Mouse (Mus musculus) CH12.LX (cell line): Measurements from ENCODE around the gene Dhdds. TPM values are rescaled to one million over a fixed set of nuclear protein-coding genes. Genes with fewer than 3 reads are reported as not detected.

ENCODE experiments used
- DNase-seq: peaks from one replicate; pipeline ENCODE4 v3.0.0-alpha.2; 2013; ENCODE audit errors: extremely low read depth
- H3K27ac ChIP-seq: 2 replicates; pipeline ENCODE4 v1.5.1; 2012; ENCODE audit warnings: low read depth, mild to moderate bottlenecking, control low read depth, moderate library complexity; ENCODE audit not compliant: insufficient read depth
- H3K27me3 ChIP-seq: replicated peaks from 2 replicates; pipeline ENCODE3; 2012; ENCODE audit warnings: inconsistent platforms
- H3K36me3 ChIP-seq, 2 experiments: replicated peaks in 1 of 2; 2 replicates each; pipeline versions ENCODE3 to v1.6.1; 2012; ENCODE audit warnings: inconsistent platforms in 1 of 2, low read length in 1 of 2, mild to moderate bottlenecking in 1 of 2, mixed read lengths in 1 of 2, moderate library complexity in 1 of 2; ENCODE audit not compliant: control insufficient read depth in 1 of 2, insufficient read depth in 1 of 2
- H3K4me1 ChIP-seq, 2 experiments: 2 replicates each; pipeline ENCODE4 v1.6.1; 2012; ENCODE audit warnings: inconsistent platforms in 1 of 2, moderate library complexity in 1 of 2; ENCODE audit not compliant: insufficient read depth in 2 of 2, control insufficient read depth in 1 of 2
- H3K4me2 ChIP-seq: 2 replicates; pipeline ENCODE4 v1.6.1; 2012; ENCODE audit warnings: low read depth, mild to moderate bottlenecking, control low read depth; ENCODE audit not compliant: poor library complexity, insufficient read depth, severe bottlenecking
- H3K4me3 ChIP-seq, 3 experiments: fragments of 150-350 bp in 1 of 3; sonication (generic) in 1 of 3; replicated peaks in 1 of 3; 2 replicates each; pipeline versions ENCODE3 to v1.5.1; 2011 to 2012; ENCODE audit warnings: low read depth in 2 of 3, low read length in 2 of 3, mild to moderate bottlenecking in 2 of 3, moderate library complexity in 2 of 3, control low read depth in 1 of 3, improper control_type of control experiment in 1 of 3, inconsistent platforms in 1 of 3, mixed read lengths in 1 of 3; ENCODE audit not compliant: poor library complexity in 1 of 3
- H3K79me2 ChIP-seq: replicated peaks from 2 replicates; pipeline ENCODE4 v1.6.1; 2012; ENCODE audit warnings: mild to moderate bottlenecking, moderate library complexity; ENCODE audit not compliant: control insufficient read depth, poor library complexity, insufficient read depth, severe bottlenecking; ENCODE audit errors: extremely low read depth
- H3K9ac ChIP-seq: 2 replicates; pipeline ENCODE4 v1.6.1; 2012; ENCODE audit warnings: low read depth, mild to moderate bottlenecking, control low read depth, moderate library complexity; ENCODE audit not compliant: insufficient read depth
- H3K9me3 ChIP-seq: replicated peaks from 2 replicates; pipeline ENCODE3; 2012; ENCODE audit warnings: low read length, inconsistent platforms, mixed read lengths
- CHD2 ChIP-seq: IDR thresholded peaks from 2 replicates; pipeline ENCODE4 v1.6.1; 2011; ENCODE audit warnings: low read length, improper control_type of control experiment
- E2F4 ChIP-seq: IDR thresholded peaks from 2 replicates; pipeline ENCODE4 v1.6.1; 2011; ENCODE audit warnings: low read depth, low read length, improper control_type of control experiment; ENCODE audit not compliant: insufficient replicate concordance
- ELF1 ChIP-seq: IDR thresholded peaks from 2 replicates; pipeline ENCODE4 v1.6.1; 2014; ENCODE audit warnings: low read depth, mild to moderate bottlenecking, inconsistent platforms, low read length, improper control_type of control experiment
- HCFC1 ChIP-seq: IDR thresholded peaks from 2 replicates; pipeline ENCODE4 v1.6.1; 2012; ENCODE audit warnings: low read depth, mild to moderate bottlenecking, inconsistent platforms, low read length, improper control_type of control experiment
- JUN ChIP-seq: IDR thresholded peaks from 2 replicates; pipeline ENCODE4 v1.6.1; 2011; ENCODE audit warnings: low read depth, mild to moderate bottlenecking, low read length, improper control_type of control experiment, moderate library complexity; ENCODE audit not compliant: insufficient read depth
- KAT2A ChIP-seq: IDR thresholded peaks from 2 replicates; pipeline ENCODE4 v1.6.1; 2012; ENCODE audit warnings: low read length, improper control_type of control experiment, inconsistent platforms; ENCODE audit not compliant: insufficient replicate concordance
- NELFE ChIP-seq: IDR thresholded peaks from 2 replicates; pipeline ENCODE4 v1.6.1; 2011; ENCODE audit warnings: low read depth, low read length, improper control_type of control experiment
- PAX5 ChIP-seq: IDR thresholded peaks from 2 replicates; pipeline ENCODE4 v1.6.1; 2012; ENCODE audit warnings: low read length, inconsistent platforms, mixed read lengths
- POLR2A ChIP-seq: IDR thresholded peaks from 2 replicates; pipeline ENCODE4 v1.6.1; 2011; ENCODE audit warnings: low read depth, mild to moderate bottlenecking, improper control_type of control experiment, low read length
- POLR2AphosphoS2 ChIP-seq: IDR thresholded peaks from 2 replicates; pipeline ENCODE4 v1.6.1; 2011; ENCODE audit warnings: low read depth, low read length, improper control_type of control experiment
- TBP ChIP-seq: conservative IDR thresholded peaks from 2 replicates; pipeline ENCODE4 v1.6.1; 2011; ENCODE audit warnings: low read depth, low read length, improper control_type of control experiment
- TCF12 ChIP-seq: IDR thresholded peaks from 2 replicates; pipeline ENCODE4 v1.6.1; 2014; ENCODE audit warnings: low read depth, mild to moderate bottlenecking, inconsistent platforms, low read length, improper control_type of control experiment
- ZC3H11A ChIP-seq: IDR thresholded peaks from 2 replicates; pipeline ENCODE4 v1.6.1; 2012; ENCODE audit warnings: low read depth, mild to moderate bottlenecking, inconsistent platforms, low read length, improper control_type of control experiment
- ZKSCAN1 ChIP-seq: IDR thresholded peaks from 2 replicates; pipeline ENCODE4 v1.6.1; 2012; ENCODE audit warnings: low read depth, inconsistent platforms, low read length, improper control_type of control experiment, borderline replicate concordance
- dilution Hi-C: fragments of 300-500 bp; cut with MboI; formaldehyde crosslinking; loops from 2 replicates; pipeline ENCODE4 v1.14.3; 2020; ENCODE audit warnings: low sequenced_read_pairs; ENCODE audit not compliant: extremely low pct_unique_long_range_greater_than_20kb, extremely low pct_ligation_motif_present
- in situ Hi-C: fragments of 300-500 bp; cut with MboI; formaldehyde crosslinking; loops from 3 replicates; pipeline ENCODE4 v1.14.3; 2019; ENCODE audit warnings: low sequenced_read_pairs, low pct_ligation_motif_present, low pct_unique_long_range_greater_than_20kb, mixed read lengths
- polyA plus RNA-seq: library from polyadenylated mRNA; unstranded; fragments of >175 nt; gene quantifications from 2 replicates; pipeline ENCODE4 v1.2.1, GENCODE M21; 2012; ENCODE audit warnings: low read depth; ENCODE audit not compliant: insufficient read length
- total RNA-seq, 2 experiments: library from RNA; depleted of rRNA; stranded (reverse); fragments of 300-350 nt in 1 of 2; fragments of >200 nt in 1 of 2; gene quantifications; 2 replicates each; pipeline ENCODE4 v1.2.3; 2012 to 2014

The Dhdds gene
- total and polyA plus RNA-seq, 3 experiments: 12.9 to 33.1 (median 29.4) TPM

DNA sequence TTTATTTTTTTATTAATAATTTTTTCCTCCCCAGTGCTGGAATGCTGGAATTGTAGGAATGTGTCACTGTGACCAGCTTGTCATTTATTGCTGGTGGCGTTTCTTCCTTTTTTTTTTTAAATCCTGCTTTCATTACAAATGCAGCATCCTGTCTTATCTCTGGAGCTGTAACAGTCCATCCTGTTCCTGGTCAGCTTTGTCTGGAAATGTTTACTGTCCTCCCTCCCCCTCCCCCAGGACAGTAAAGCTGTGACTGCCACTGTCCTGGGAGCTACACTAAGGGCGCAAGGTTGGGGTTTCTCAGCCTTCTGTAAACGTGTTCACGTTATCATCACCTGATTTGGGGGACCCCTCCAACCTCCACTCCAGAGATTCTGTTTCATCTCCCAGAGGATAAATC, 75.5 kb downstream of the Dhdds start:
- Histone ChIP-seq H3K4me1 (peaks cover 2 to 12% of the 10 kb centered on the region in 2 experiments; a peak in 2 of 4 replicates), H3K79me2 (no peaks in the 10 kb centered on the region), H3K27me3 (no peaks in the 10 kb centered on the region), H3K9me3 (no peaks in the 10 kb centered on the region), H3K27ac (no peak overlapping the region), H3K4me2 (no peak overlapping the region), H3K36me3 (no peaks in the 10 kb centered on the region), H3K4me3 (no peak overlapping the region), H3K9ac (no peak overlapping the region)
- in situ Hi-C loops: no loop called here
- no peak for DNase-seq
- TF ChIP-seq TCF12 (no peak), NELFE (no peak), HCFC1 (no peak), ELF1 (no peak), KAT2A (no peak)
- dilution Hi-C loops: no loop called here

DNA sequence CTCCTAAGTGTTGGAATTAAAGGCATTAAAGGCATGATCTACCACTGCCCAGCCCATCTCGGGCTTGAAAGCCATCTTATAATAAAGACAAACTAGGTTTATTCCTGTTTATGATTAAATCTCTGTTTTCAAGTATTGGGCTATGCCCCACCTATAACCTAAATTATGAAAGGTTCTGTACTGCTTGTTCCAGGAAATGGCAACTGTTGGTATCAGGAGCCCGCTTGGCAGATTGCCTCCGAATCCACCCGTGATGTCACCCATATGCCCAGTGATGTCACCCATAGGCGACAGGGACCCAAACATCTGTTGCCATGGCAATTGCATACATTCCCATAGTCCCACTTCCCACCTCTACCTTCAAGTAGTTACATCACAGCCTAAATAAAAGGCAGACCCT, 77.0 kb downstream of the Dhdds start:
- no peaks in the 10 kb centered on the region for H3K36me3 ChIP-seq
- dilution Hi-C loops (no loop called here), in situ Hi-C loops (no loop called here)
- no peak for DNase-seq
- H3K4me1 ChIP-seq: peaks cover 0 to 4% of the 10 kb centered on the region in 2 experiments; a peak in 2 of 4 replicates
- no peak overlapping the region for H3K27ac ChIP-seq
- H3K27me3 ChIP-seq: no peaks in the 10 kb centered on the region
- no peak for TF ChIP-seq PAX5
- TF ChIP-seq ZKSCAN1: no peak
- no peak for TF ChIP-seq E2F4
- no peak for TF ChIP-seq TBP
- TF ChIP-seq NELFE: no peak
- TF ChIP-seq CHD2: no peak
- no peak for TF ChIP-seq POLR2AphosphoS2
- no peak for TF ChIP-seq JUN
- TF ChIP-seq POLR2A: no peak
- TF ChIP-seq ZC3H11A: no peak
- H3K9ac ChIP-seq: no peak overlapping the region
- H3K79me2 ChIP-seq: no peaks in the 10 kb centered on the region
- no peak overlapping the region for H3K4me3 ChIP-seq
- no peaks in the 10 kb centered on the region for H3K9me3 ChIP-seq
- H3K4me2 ChIP-seq: no peak overlapping the region

Other genes with a start within 250 kb of the Dhdds start
- gene Arid1a, start 244.1 kb downstream of the Dhdds start, total RNA-seq (2012; rRNA removed): 17.9 and 19.1 TPM in 2 replicates
- 4.7 and 6.4 TPM in 2 replicates for gene Arid1a, start 244.1 kb downstream of the Dhdds start, total RNA-seq (2014; rRNA removed)
- gene Arid1a, start 244.1 kb downstream of the Dhdds start, polyA plus RNA-seq: 36.3 and 47.1 TPM in 2 replicates
- 118 and 130 TPM in 2 replicates for gene Rps6ka1, start 113.1 kb downstream of the Dhdds start, total RNA-seq (2012; rRNA removed)
- 70.4 and 72.5 TPM in 2 replicates for gene Rps6ka1, start 113.1 kb downstream of the Dhdds start, total RNA-seq (2014; rRNA removed)
- gene Rps6ka1, start 113.1 kb downstream of the Dhdds start, polyA plus RNA-seq: 113 and 123 TPM in 2 replicates
- gene Hmgn2, start 32.3 kb downstream of the Dhdds start, total RNA-seq (2012; rRNA removed): 157 and 196 TPM in 2 replicates
- gene Hmgn2, start 32.3 kb downstream of the Dhdds start, total RNA-seq (2014; rRNA removed): 161 and 168 TPM in 2 replicates
- 195 and 299 TPM in 2 replicates for gene Hmgn2, start 32.3 kb downstream of the Dhdds start, polyA plus RNA-seq
- 0.04 and 0.08 TPM in 2 replicates for gene Lin28a, start 17.9 kb upstream of the Dhdds start, total RNA-seq (2012; rRNA removed)
- gene Lin28a, start 17.9 kb upstream of the Dhdds start, total RNA-seq (2014; rRNA removed): not detected in 2 replicates
- not detected in 2 replicates for gene Lin28a, start 17.9 kb upstream of the Dhdds start, polyA plus RNA-seq
- not detected in 2 replicates for gene Zfp683, start 52.9 kb upstream of the Dhdds start, total RNA-seq (2012; rRNA removed)
- not detected in 2 replicates for gene Zfp683, start 52.9 kb upstream of the Dhdds start, total RNA-seq (2014; rRNA removed)
- gene Zfp683, start 52.9 kb upstream of the Dhdds start, polyA plus RNA-seq: 0.16 TPM in 1 of 2 replicates, not detected in the other
- gene Crybg2, start 59.9 kb upstream of the Dhdds start, total RNA-seq (2012; rRNA removed): 9.2 and 10.6 TPM in 2 replicates
- gene Crybg2, start 59.9 kb upstream of the Dhdds start, total RNA-seq (2014; rRNA removed): 3.0 and 3.6 TPM in 2 replicates
- 15.6 and 15.9 TPM in 2 replicates for gene Crybg2, start 59.9 kb upstream of the Dhdds start, polyA plus RNA-seq
- 2,306 and 3,109 TPM in 2 replicates for gene Cd52, start 94.2 kb upstream of the Dhdds start, total RNA-seq (2012; rRNA removed)
- 4,323 and 5,448 TPM in 2 replicates for gene Cd52, start 94.2 kb upstream of the Dhdds start, total RNA-seq (2014; rRNA removed)
- 1,849 and 1,886 TPM in 2 replicates for gene Cd52, start 94.2 kb upstream of the Dhdds start, polyA plus RNA-seq
- gene Ubxn11, start 101.7 kb upstream of the Dhdds start, total RNA-seq (2012; rRNA removed): 12.3 and 18.8 TPM in 2 replicates
- 6.0 and 6.6 TPM in 2 replicates for gene Ubxn11, start 101.7 kb upstream of the Dhdds start, total RNA-seq (2014; rRNA removed)
- gene Ubxn11, start 101.7 kb upstream of the Dhdds start, polyA plus RNA-seq: 35.9 and 38.8 TPM in 2 replicates
- 151 and 153 TPM in 2 replicates for gene Sh3bgrl3, start 127.9 kb upstream of the Dhdds start, total RNA-seq (2012; rRNA removed)
- 104 and 128 TPM in 2 replicates for gene Sh3bgrl3, start 127.9 kb upstream of the Dhdds start, total RNA-seq (2014; rRNA removed)
- 289 and 362 TPM in 2 replicates for gene Sh3bgrl3, start 127.9 kb upstream of the Dhdds start, polyA plus RNA-seq
- gene Cep85, start 186.2 kb upstream of the Dhdds start, total RNA-seq (2012; rRNA removed): 24.4 and 24.9 TPM in 2 replicates
- gene Cep85, start 186.2 kb upstream of the Dhdds start, total RNA-seq (2014; rRNA removed): 29.4 and 32.8 TPM in 2 replicates
- 28.3 and 32.8 TPM in 2 replicates for gene Cep85, start 186.2 kb upstream of the Dhdds start, polyA plus RNA-seq
- not detected in 2 replicates for gene Gm7534, start 202.1 kb upstream of the Dhdds start, total RNA-seq (2012; rRNA removed)
- gene Gm7534, start 202.1 kb upstream of the Dhdds start, total RNA-seq (2014; rRNA removed): not detected in 2 replicates
- gene Gm7534, start 202.1 kb upstream of the Dhdds start, polyA plus RNA-seq: not detected in 2 replicates
- gene Catsper4, start 226.5 kb upstream of the Dhdds start, total RNA-seq (2012; rRNA removed): not detected in 2 replicates
- gene Catsper4, start 226.5 kb upstream of the Dhdds start, total RNA-seq (2014; rRNA removed): not detected in 2 replicates
- not detected in 2 replicates for gene Catsper4, start 226.5 kb upstream of the Dhdds start, polyA plus RNA-seq
- gene Cnksr1, start 237.5 kb upstream of the Dhdds start, total RNA-seq (2012; rRNA removed): 0.08 and 0.13 TPM in 2 replicates
- not detected in 2 replicates for gene Cnksr1, start 237.5 kb upstream of the Dhdds start, total RNA-seq (2014; rRNA removed)
- gene Cnksr1, start 237.5 kb upstream of the Dhdds start, polyA plus RNA-seq: 0.16 TPM in 1 of 2 replicates, not detected in the other
- gene E130218I03Rik, start 242.7 kb upstream of the Dhdds start, total RNA-seq (2012; rRNA removed): 2.9 TPM in 2 replicates
- gene E130218I03Rik, start 242.7 kb upstream of the Dhdds start, total RNA-seq (2014; rRNA removed): 0.43 TPM in 1 of 2 replicates, not detected in the other
- gene E130218I03Rik, start 242.7 kb upstream of the Dhdds start, polyA plus RNA-seq: 1.6 and 2.5 TPM in 2 replicates
- 29.1 and 32.3 TPM in 2 replicates for gene Zfp593, start 244.7 kb upstream of the Dhdds start, total RNA-seq (2012; rRNA removed)
- 31.2 and 34.7 TPM in 2 replicates for gene Zfp593, start 244.7 kb upstream of the Dhdds start, total RNA-seq (2014; rRNA removed)
- gene Zfp593, start 244.7 kb upstream of the Dhdds start, polyA plus RNA-seq: 27.9 and 28.9 TPM in 2 replicates
- gene Gm30191, start 246.0 kb upstream of the Dhdds start, total RNA-seq (2012; rRNA removed): not detected in 2 replicates
- gene Gm30191, start 246.0 kb upstream of the Dhdds start, total RNA-seq (2014; rRNA removed): not detected in 2 replicates
- not detected in 2 replicates for gene Gm30191, start 246.0 kb upstream of the Dhdds start, polyA plus RNA-seq